Comparison of ENCODE assay signal across 11 mouse cellular contexts in the genomic region with DNA sequence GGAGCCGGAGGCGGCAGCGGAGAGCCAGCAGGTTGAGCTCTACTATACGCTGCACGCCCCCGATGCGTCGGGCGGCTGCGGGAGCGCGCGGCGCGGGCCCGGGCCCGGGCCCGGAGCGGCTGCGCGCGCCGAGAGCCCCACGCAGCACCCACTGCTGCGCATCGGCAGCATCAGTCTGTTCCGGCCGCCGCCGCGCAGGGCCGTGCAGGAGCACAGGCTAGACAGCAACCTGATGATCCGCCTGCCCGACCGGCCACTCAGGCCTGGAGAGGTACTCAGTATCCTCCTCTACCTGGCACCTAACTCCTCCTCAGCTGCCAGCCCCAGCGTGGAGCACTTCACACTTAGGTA. TPM values are rescaled to one million over a fixed set of nuclear protein-coding genes. Genes with fewer than 3 reads are reported as not detected.
A peak's percentile ranks its signal among the peaks of the same experiment; 100 is the strongest.
DNase-seq lines count a peak whose midpoint lies in the region; ATAC-seq and TF ChIP-seq lines count a peak whose summit lies in the region.
"Had no signal": no experiment of that assay in that cellular context is flagged by ENCODE, and none has a peak within 500 bp of the region (broad histone marks: within the 10 kb centered on the region; RNA-seq: fewer than 3 reads in every experiment).

No protein-coding gene starts in this region.

- H3K4me1 ChIP-seq in heart, postnatal 0 days (ENCODE audit: control insufficient read depth, insufficient read depth) = no peaks in the 10 kb centered on the region
- peaks cover 7% of the 10 kb centered on the region; the same call in 1 of the 2 replicates for H3K4me1 ChIP-seq in hindbrain, embryonic 11.5 days (replicated peaks; ENCODE audit: control insufficient read depth, insufficient read depth, low read length)
- H3K4me1 ChIP-seq in midbrain, embryonic 12.5 days = peaks cover 10% of the 10 kb centered on the region

- H3K9ac ChIP-seq in heart, postnatal 0 days (replicated peaks; ENCODE audit: low read depth, low read length) = no peak overlapping the region
- peak overlapping the region; percentile 34; the same call in 1 of the 2 replicates for H3K9ac ChIP-seq in hindbrain, embryonic 11.5 days (ENCODE audit: low read depth, low read length)
- H3K9ac ChIP-seq in midbrain, embryonic 12.5 days (replicated peaks) = peak overlapping the region; percentile 50

- no peak overlapping the region for H3K27ac ChIP-seq in heart, postnatal 0 days (ENCODE audit: low read depth)
- H3K27ac ChIP-seq in hindbrain, embryonic 11.5 days (ENCODE audit: low read depth, low read length) = no peak overlapping the region
- no peak overlapping the region for H3K27ac ChIP-seq in midbrain, embryonic 12.5 days (replicated peaks)

- peak overlapping the region; percentile 30 for H3K4me3 ChIP-seq in heart, postnatal 0 days (ENCODE audit: low read depth, low read length)
- peak overlapping the region; percentile 32 for H3K4me3 ChIP-seq in hindbrain, embryonic 11.5 days (ENCODE audit: low read depth, low read length)
- H3K4me3 ChIP-seq in midbrain, embryonic 12.5 days = peak overlapping the region; percentile 48

- H3K9me3 ChIP-seq in heart, postnatal 0 days (replicated peaks; ENCODE audit: control insufficient read depth, low read length) = no peaks in the 10 kb centered on the region
- H3K9me3 ChIP-seq in hindbrain, embryonic 11.5 days (ENCODE audit: control insufficient read depth, low read length) = no peaks in the 10 kb centered on the region
- H3K9me3 ChIP-seq in midbrain, embryonic 12.5 days = no peaks in the 10 kb centered on the region

- ATAC-seq in heart, postnatal 0 days (ENCODE audit: insufficient read depth, low read depth) = no peak
- ATAC-seq in hindbrain, embryonic 11.5 days (ENCODE audit: low FRiP score) = no peak
- ATAC-seq in midbrain, embryonic 12.5 days (ENCODE audit: low FRiP score, low read depth) = no peak
- ATAC-seq in megakaryocyte progenitor cell, adult 5-6 weeks (replicated peaks; ENCODE audit: poor library complexity) = no peak

- H3K4me2 ChIP-seq in heart, postnatal 0 days (ENCODE audit: low read depth, low read length) = peak overlapping the region; percentile 46
- peak overlapping the region; percentile 73 for H3K4me2 ChIP-seq in hindbrain, embryonic 11.5 days (replicated peaks; ENCODE audit: low read depth, low read length)
- peak overlapping the region; percentile 75 for H3K4me2 ChIP-seq in midbrain, embryonic 12.5 days (replicated peaks)

- peaks cover 51% of the 10 kb centered on the region for H3K27me3 ChIP-seq in heart, postnatal 0 days (ENCODE audit: control insufficient read depth, insufficient read depth, low read length)
- H3K27me3 ChIP-seq in hindbrain, embryonic 11.5 days (ENCODE audit: control insufficient read depth, insufficient read depth, low read length) = peaks cover 41% of the 10 kb centered on the region
- H3K27me3 ChIP-seq in midbrain, embryonic 12.5 days = peaks cover 61% of the 10 kb centered on the region

- WGBS in heart, postnatal 0 days = 6% methylated on average over 17 of the region's 36 CpGs
- WGBS in hindbrain, embryonic 11.5 days = under 1% methylated on average over 36 of the region's 36 CpGs
- 3% methylated on average over 24 of the region's 36 CpGs for WGBS in midbrain, embryonic 12.5 days

- TF ChIP-seq EP300 in heart, postnatal 0 days (IDR thresholded peaks at IDR 0.05; ENCODE audit: low read depth) = no peak

- no peaks in the 10 kb centered on the region for H3K36me3 ChIP-seq in heart, postnatal 0 days (replicated peaks; ENCODE audit: control insufficient read depth, insufficient read depth, low read length)
- H3K36me3 ChIP-seq in hindbrain, embryonic 11.5 days (ENCODE audit: control insufficient read depth, insufficient read depth, low read length) = no peaks in the 10 kb centered on the region
- H3K36me3 ChIP-seq in midbrain, embryonic 12.5 days = no peaks in the 10 kb centered on the region

- TF ChIP-seq CTCF in heart, postnatal 0 days (IDR thresholded peaks at IDR 0.05; ENCODE audit: low read depth) = no peak

- DNase-seq in heart, postnatal 0 days (ENCODE audit: low spot score) = no peak
- no peak for DNase-seq in heart, adult 8-10 months (ENCODE audit: low spot score)
- peak; percentile 51 for DNase-seq in ZHBTc4 (ENCODE audit: low read depth, low spot score)
- peak; percentile 29 for DNase-seq in hindbrain, embryonic 11.5 days (ENCODE audit: low spot score)
- DNase-seq in ovary, postnatal 36 days (ENCODE audit: low spot score) = no peak
- no peak for DNase-seq in B cell, adult 2 months
- DNase-seq: layer of hippocampus, adult 9-11 months had no signal

RNA-seq across cellular contexts. Expression of a gene that starts 46.1 kb away (rescaled TPM):
- total RNA-seq in heart, postnatal 0 days (2014; rRNA removed; ENCODE audit: low replicate concordance) = 0.15 TPM in 1 of 2 replicates, not detected in the other
- not detected in 2 replicates for polyA plus RNA-seq in heart, postnatal 0 days (2015; fragmentation: Nextera tagmentation; extraction: Ambion mirVana)
- total RNA-seq in heart, adult 8-10 months (2022) = 1 to 10 TPM in 1 of 4 experiments, under 1 TPM in 3; 0.22 to 1.1 (median 0.46) TPM
- 1.5 and 1.8 TPM in 2 replicates for polyA plus RNA-seq in hindbrain, embryonic 11.5 days (2014; fragmentation: Nextera tagmentation; extraction: Ambion mirVana)
- 1.0 and 1.4 TPM in 2 replicates for polyA plus RNA-seq in midbrain, embryonic 12.5 days (2016; fragmentation: Nextera tagmentation; extraction: Ambion mirVana)
- not detected in 2 replicates for total RNA-seq in megakaryocyte progenitor cell, adult 5-6 weeks (2015)
- not detected in 2 replicates for total RNA-seq in megakaryocyte progenitor cell, adult 5-6 weeks (2017)
- total RNA-seq: common myeloid progenitor, adult 5-6 weeks; MEL had no signal

Comparison
In these comparisons a context has a peak if more than half of its experiments do, and no peak if none do; other contexts are left out.
1. DNase-seq: peak in ZHBTc4 (single experiment) and hindbrain, embryonic 11.5 days (single experiment); none in heart, postnatal 0 days (single experiment), heart, adult 8-10 months (single experiment), ovary, postnatal 36 days (single experiment) and B cell, adult 2 months (0 of 2).
2. Peak in every context shown above with its lines, with median percentiles within 50 percentile points of each other: H3K4me2 ChIP-seq and H3K4me3 ChIP-seq.